Comparison of ENCODE assay signal across 25 mouse cellular contexts in the genomic region with DNA sequence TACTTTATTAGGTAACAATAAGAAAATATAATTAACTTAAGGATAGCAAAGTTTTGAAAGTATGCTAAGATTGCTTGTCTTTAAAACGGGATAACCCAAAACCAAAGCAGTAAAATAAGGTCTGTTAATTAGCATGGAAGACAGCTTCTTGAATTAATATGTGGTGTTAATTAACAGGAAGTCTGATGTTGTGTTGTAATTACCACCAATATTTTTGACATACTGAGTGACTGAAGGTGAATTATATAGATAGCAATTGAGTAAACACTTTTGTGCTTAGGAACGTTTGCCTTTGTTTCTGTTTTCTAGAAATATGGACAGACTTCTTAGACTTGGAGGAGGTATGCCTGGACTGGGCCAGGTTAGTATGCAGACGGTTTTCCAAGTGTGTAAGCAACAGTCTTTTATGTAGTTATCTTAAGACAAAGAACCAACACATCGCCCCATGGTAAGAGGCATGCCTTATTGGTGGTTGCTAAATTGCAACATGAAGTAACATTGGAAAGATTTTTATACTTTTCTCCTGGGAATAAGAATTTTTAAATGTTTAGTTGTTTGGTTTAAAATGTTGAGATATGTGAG. TPM values are rescaled to one million over a fixed set of nuclear protein-coding genes. Genes with fewer than 3 reads are reported as not detected.
A peak's percentile ranks its signal among the peaks of the same experiment; 100 is the strongest.
DNase-seq lines count a peak whose midpoint lies in the region; ATAC-seq and TF ChIP-seq lines count a peak whose summit lies in the region.
"Had no signal": no experiment of that assay in that cellular context is flagged by ENCODE, and none has a peak within 500 bp of the region (broad histone marks: within the 10 kb centered on the region; RNA-seq: fewer than 3 reads in every experiment).

No protein-coding gene starts in this region.

- peak; percentile 54 for DNase-seq in forebrain, embryonic 14.5 days (ENCODE audit: low spot score)
- no peak for DNase-seq in forebrain, embryonic 11.5 days (ENCODE audit: low spot score)
- peak; percentile 58 for DNase-seq in brain, embryonic 14.5 days (ENCODE audit: low read depth)
- DNase-seq: adrenal gland, adult 8-10 months; adrenal gland, postnatal 14 days; adrenal gland, postnatal 36 days; B cell, adult 2 months; cerebellum, adult 11 months; cerebellum, adult 18-20 months; cerebellum, adult 8-10 months; cerebellum, adult 9-11 months; cerebellum, postnatal 14 days; cerebellum, postnatal 36 days; embryo, embryonic 11 days had no signal

- H3K27ac ChIP-seq in forebrain, embryonic 14.5 days (ENCODE audit: low read depth, low read length), result no peak overlapping the region
- H3K27ac ChIP-seq in forebrain, embryonic 13.5 days, result no peak overlapping the region; the same call in 1 of the 2 replicates
- H3K27ac ChIP-seq in forebrain, embryonic 16.5 days (ENCODE audit: low read length), result no peak overlapping the region
- H3K27ac ChIP-seq in forebrain, embryonic 11.5 days (ENCODE audit: low read depth, low read length), result no peak overlapping the region
- H3K27ac ChIP-seq: embryonic facial prominence, embryonic 13.5 days; embryonic facial prominence, embryonic 15.5 days; forebrain, embryonic 10.5 days had no signal

- H3K4me1 ChIP-seq in forebrain, embryonic 14.5 days (ENCODE audit: control insufficient read depth, insufficient read depth, low read length), result peaks cover 2% of the 10 kb centered on the region; the same call in 1 of the 2 replicates
- 0 out of 2 replicates have a peak, but pooled peaks cover 5% of the 10 kb centered on the region for H3K4me1 ChIP-seq in forebrain, embryonic 13.5 days
- no peaks in the 10 kb centered on the region for H3K4me1 ChIP-seq in forebrain, embryonic 16.5 days (replicated peaks; ENCODE audit: control insufficient read depth, insufficient read depth, low read length)
- no peaks in the 10 kb centered on the region for H3K4me1 ChIP-seq in forebrain, embryonic 11.5 days (replicated peaks; ENCODE audit: control insufficient read depth, insufficient read depth, low read length)
- H3K4me1 ChIP-seq: embryonic facial prominence, embryonic 13.5 days; embryonic facial prominence, embryonic 15.5 days; forebrain, embryonic 10.5 days had no signal

- TF ChIP-seq POLR2A in brain, embryonic 14.5 days (IDR thresholded peaks at IDR 0.05; ENCODE audit: borderline replicate concordance, extremely low read depth, insufficient read depth, insufficient read length, poor library complexity, severe bottlenecking), result no peak

- H3K4me2 ChIP-seq in forebrain, embryonic 14.5 days (ENCODE audit: low read length), result no peak overlapping the region
- H3K4me2 ChIP-seq in forebrain, embryonic 13.5 days, result no peak overlapping the region
- H3K4me2 ChIP-seq in forebrain, embryonic 16.5 days (ENCODE audit: low read length), result no peak overlapping the region
- H3K4me2 ChIP-seq in forebrain, embryonic 11.5 days (ENCODE audit: low read depth, low read length, severe bottlenecking), result no peak overlapping the region
- H3K4me2 ChIP-seq: embryonic facial prominence, embryonic 13.5 days; embryonic facial prominence, embryonic 15.5 days had no signal

- H3K9ac ChIP-seq in forebrain, embryonic 14.5 days (ENCODE audit: low read length), result no peak overlapping the region
- no peak overlapping the region for H3K9ac ChIP-seq in forebrain, embryonic 13.5 days
- H3K9ac ChIP-seq in forebrain, embryonic 16.5 days (replicated peaks; ENCODE audit: low read depth, low read length), result no peak overlapping the region
- H3K9ac ChIP-seq in forebrain, embryonic 11.5 days (ENCODE audit: low read length), result no peak overlapping the region
- H3K9ac ChIP-seq: embryonic facial prominence, embryonic 13.5 days; embryonic facial prominence, embryonic 15.5 days had no signal

- 37% methylated on average over 4 of the region's 4 CpGs for WGBS in forebrain, embryonic 14.5 days
- 53% methylated on average over 4 of the region's 4 CpGs for WGBS in forebrain, embryonic 13.5 days
- 41% methylated on average over 4 of the region's 4 CpGs for WGBS in forebrain, embryonic 16.5 days
- 75% methylated on average over 4 of the region's 4 CpGs for WGBS in forebrain, embryonic 11.5 days

- no peaks in the 10 kb centered on the region for H3K27me3 ChIP-seq in forebrain, embryonic 14.5 days (replicated peaks; ENCODE audit: control insufficient read depth, insufficient read depth, low read length)
- no peaks in the 10 kb centered on the region for H3K27me3 ChIP-seq in forebrain, embryonic 13.5 days
- no peaks in the 10 kb centered on the region for H3K27me3 ChIP-seq in forebrain, embryonic 16.5 days (replicated peaks; ENCODE audit: control insufficient read depth, insufficient read depth, low read length)
- no peaks in the 10 kb centered on the region for H3K27me3 ChIP-seq in forebrain, embryonic 11.5 days (ENCODE audit: control insufficient read depth, insufficient read depth, low read length)
- H3K27me3 ChIP-seq: CH12.LX; embryonic facial prominence, embryonic 13.5 days; embryonic facial prominence, embryonic 15.5 days; Patski had no signal

- TF ChIP-seq CTCF in brain, embryonic 14.5 days (IDR thresholded peaks at IDR 0.05; ENCODE audit: borderline replicate concordance, extremely low read depth, insufficient read depth, insufficient read length), result no peak

- peak; percentile 71 for ATAC-seq in forebrain, embryonic 14.5 days
- no peak for ATAC-seq in forebrain, embryonic 13.5 days
- peak; percentile 33; the same call in 1 of the 2 replicates for ATAC-seq in forebrain, embryonic 16.5 days
- no peak for ATAC-seq in forebrain, embryonic 11.5 days (replicated peaks; ENCODE audit: low FRiP score)
- ATAC-seq: activated CD4-positive, CD25-positive, alpha-beta regulatory T cell, adult 4 months; CD4-positive, CD25-positive, alpha-beta regulatory T cell, adult 4 months; Patski had no signal

- H3K36me3 ChIP-seq in forebrain, embryonic 14.5 days (ENCODE audit: control insufficient read depth, insufficient read depth, low read length), result no peaks in the 10 kb centered on the region
- peaks cover 7% of the 10 kb centered on the region for H3K36me3 ChIP-seq in forebrain, embryonic 13.5 days (ENCODE audit: poor library complexity, severe bottlenecking)
- H3K36me3 ChIP-seq in forebrain, embryonic 16.5 days (ENCODE audit: control insufficient read depth, insufficient read depth), result no peaks in the 10 kb centered on the region
- H3K36me3 ChIP-seq in forebrain, embryonic 11.5 days (ENCODE audit: control insufficient read depth, insufficient read depth, low read length), result no peaks in the 10 kb centered on the region

- H3K9me3 ChIP-seq in forebrain, embryonic 14.5 days (replicated peaks; ENCODE audit: control insufficient read depth, low read length), result no peaks in the 10 kb centered on the region
- H3K9me3 ChIP-seq in forebrain, embryonic 13.5 days (replicated peaks), result no peaks in the 10 kb centered on the region
- no peaks in the 10 kb centered on the region for H3K9me3 ChIP-seq in forebrain, embryonic 16.5 days (ENCODE audit: control insufficient read depth, low read length)
- H3K9me3 ChIP-seq in forebrain, embryonic 11.5 days (ENCODE audit: control insufficient read depth, low read length), result no peaks in the 10 kb centered on the region
- H3K9me3 ChIP-seq: embryonic facial prominence, embryonic 13.5 days; embryonic facial prominence, embryonic 15.5 days; forebrain, embryonic 10.5 days; G1E had no signal

- H3K4me3 ChIP-seq in forebrain, embryonic 14.5 days (ENCODE audit: low read depth, low read length), result no peak overlapping the region
- no peak overlapping the region for H3K4me3 ChIP-seq in forebrain, embryonic 13.5 days
- H3K4me3 ChIP-seq in forebrain, embryonic 16.5 days (replicated peaks; ENCODE audit: low read length), result no peak overlapping the region
- no peak overlapping the region for H3K4me3 ChIP-seq in forebrain, embryonic 11.5 days (ENCODE audit: low read depth, low read length)
- H3K4me3 ChIP-seq: embryonic facial prominence, embryonic 13.5 days; embryonic facial prominence, embryonic 15.5 days; erythroblast, embryonic 14.5 days; forebrain, embryonic 10.5 days had no signal

RNA-seq across cellular contexts. Expression of a gene that starts 11.0 kb away (rescaled TPM):
- polyA plus RNA-seq in forebrain, embryonic 14.5 days (2014; fragmentation: Nextera tagmentation; extraction: Ambion mirVana), result 279 and 296 TPM in 2 replicates
- polyA plus RNA-seq in forebrain, embryonic 13.5 days (2015; fragmentation: Nextera tagmentation; extraction: Ambion mirVana), result 284 and 297 TPM in 2 replicates
- 253 and 271 TPM in 2 replicates for polyA plus RNA-seq in forebrain, embryonic 16.5 days (2015; fragmentation: Nextera tagmentation; extraction: Ambion mirVana)
- 271 and 294 TPM in 2 replicates for polyA plus RNA-seq in forebrain, embryonic 11.5 days (2014; fragmentation: Nextera tagmentation; extraction: Ambion mirVana)
- polyA plus RNA-seq in brain, embryonic 14.5 days (2012; rRNA removed), result 96.6 and 104 TPM in 2 replicates

Comparison
In these comparisons a context has a peak if more than half of its experiments do, and no peak if none do; other contexts are left out.
1. ATAC-seq: peak in forebrain, embryonic 14.5 days (single experiment) and forebrain, embryonic 16.5 days (single experiment); none in forebrain, embryonic 13.5 days (single experiment) and forebrain, embryonic 11.5 days (single experiment).